Mouse (Mus musculus) liver, embryonic 14.5 days (tissue): Measurements from ENCODE around the gene Cnnm2.

Experiments
- CTCF ChIP-seq: IDR thresholded peaks from 2 replicates; pipeline ENCODE4 v1.5.1; 2016; ENCODE audit warnings: antibody characterized with exemption, low read depth, control low read depth
- EP300 ChIP-seq: IDR thresholded peaks from 2 replicates; pipeline ENCODE4 v1.6.1; 2016; ENCODE audit warnings: antibody characterized with exemption, low read depth

DNA sequence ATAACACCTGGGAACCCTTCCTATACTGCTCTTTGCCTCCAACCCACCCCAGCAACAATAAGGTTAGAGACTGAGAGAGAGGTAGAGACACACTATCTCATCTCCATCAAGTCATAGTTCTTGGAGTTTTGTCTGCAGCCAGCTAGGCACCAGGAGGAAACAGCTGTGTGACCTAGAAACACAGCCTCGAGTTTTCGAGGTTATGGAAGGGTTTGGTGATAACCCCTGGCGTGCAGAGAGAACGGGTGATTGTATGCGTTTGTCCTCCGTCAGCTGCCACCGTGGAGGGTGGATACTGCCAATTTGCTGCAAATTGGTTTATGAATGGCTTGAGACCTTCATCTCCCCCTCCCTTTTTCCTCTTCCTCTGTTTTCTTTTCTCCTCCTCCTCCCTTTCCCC, 24.3 kb upstream of the Cnnm2 start:
- TF ChIP-seq CTCF = no peak
- no peak for TF ChIP-seq EP300
